Mouse (Mus musculus) adrenal gland, postnatal 0 days (tissue): ENCODE measurements around the gene Ap3s2. TPM values are rescaled to one million over a fixed set of nuclear protein-coding genes. Genes with fewer than 3 reads are reported as not detected.

ENCODE experiments used
- microRNA-seq: library from miRNA; unstranded; fragments of <30 nt; microRNA quantifications from one replicate; pipeline ENCODE4, GENCODE M21; 2016; ENCODE audit warnings: borderline replicate concordance; ENCODE audit not compliant: insufficient number of aligned reads
- polyA plus RNA-seq: library from polyadenylated mRNA; unstranded; fragments of >200 nt; fragmentation: Nextera tagmentation; extraction: Ambion mirVana; gene quantifications from 2 replicates; pipeline ENCODE4 v1.2.1, GENCODE M21; 2015

The Ap3s2 gene
- 27.9 and 28.4 TPM in 2 replicates for polyA plus RNA-seq

GRCm38 (mm10) chr7:79920344-79920983 is at the start of gene Ap3s2:
TSS of gene Ap3s2 (minus strand) at chr7:79920649.

GRCm38 (mm10) chr7:79934862-79935510 is 14.5 kb upstream of the Ap3s2 start, which contains the start of gene Arpin:
TSS of gene Arpin (minus strand) at chr7:79935359.

GRCm38 (mm10) chr7:79860811-79861210 is 59.6 kb downstream of the Ap3s2 start, which contains the start of gene Anpep:
TSS of gene Anpep (minus strand) at chr7:79861059.

Small RNA genes within 50 kb of the gene (microRNA-seq; reads per million reads assigned to microRNA genes)
- gene Gm24541 = not detected

Other genes starting within 250 kb of the Ap3s2 start
- gene Kif7, start 204.9 kb downstream of the Ap3s2 start, polyA plus RNA-seq = 2.4 and 2.8 TPM in 2 replicates
- 8.2 and 31.4 TPM in 2 replicates for gene Plin1, start 187.7 kb downstream of the Ap3s2 start, polyA plus RNA-seq
- gene Pex11a, start 177.5 kb downstream of the Ap3s2 start, polyA plus RNA-seq = 14.5 and 27.7 TPM in 2 replicates
- 3.3 and 3.6 TPM in 2 replicates for gene Wdr93, start 177.5 kb downstream of the Ap3s2 start, polyA plus RNA-seq
- 0.10 and 0.13 TPM in 2 replicates for gene Mesp1, start 126.9 kb downstream of the Ap3s2 start, polyA plus RNA-seq
- 0.49 and 0.81 TPM in 2 replicates for gene Mesp2, start 109.9 kb downstream of the Ap3s2 start, polyA plus RNA-seq
- gene Anpep, start 59.6 kb downstream of the Ap3s2 start, polyA plus RNA-seq = 22.1 and 41.2 TPM in 2 replicates
- 23.6 and 23.7 TPM in 2 replicates for gene Arpin, start 14.7 kb upstream of the Ap3s2 start, polyA plus RNA-seq
- gene Zfp710, start 104.2 kb upstream of the Ap3s2 start, polyA plus RNA-seq = 7.4 and 10.3 TPM in 2 replicates
- gene Idh2, start 194.7 kb upstream of the Ap3s2 start, polyA plus RNA-seq = 237 and 280 TPM in 2 replicates